Mouse (Mus musculus) stomach, postnatal 0 days (tissue): ENCODE data around the gene Hdac1.
A peak's percentile ranks its signal among the peaks of the same experiment; 100 is the strongest.

ENCODE experiments used
- CTCF ChIP-seq: IDR thresholded peaks from 2 replicates; pipeline ENCODE4 v1.5.1; 2016; ENCODE audit warnings: antibody characterized with exemption, low read depth, mild to moderate bottlenecking, moderate library complexity
- EP300 ChIP-seq: optimal IDR thresholded peaks from 2 replicates; pipeline ENCODE3; 2016; ENCODE audit warnings: antibody characterized with exemption

GRCm38 (mm10) chr4:129490972-129491880 is 51.3 kb downstream of the Hdac1 start, which contains the start of the genes Tssk3 and Fam229a:
- TF ChIP-seq CTCF (peak; percentile 55), EP300 (no peak)
